Mouse (Mus musculus) brain, embryonic 18.5 days (tissue): ENCODE results near the gene Xab2.

Experiments
- DNase-seq: peaks from one replicate; pipeline ENCODE4 v3.0.0-alpha.2; 2012; ENCODE audit warnings: low read depth, low spot score

Xab2 gene

GRCm38 (mm10) chr8:3621199-3621970 is at the start of gene Xab2, which contains the start of gene Pet100:
Gene Xab2 (minus strand): TSS chr8:3621316.
Gene Pet100 (plus strand): TSS chr8:3621548.
- DNase-seq, result peak; percentile 99

- no peak for DNase-seq
Measured at GRCm38 (mm10) chr8:3670388-3670787, 49.3 kb upstream of the Xab2 start.

- DNase-seq, result no peak
Measured at GRCm38 (mm10) chr8:3665507-3665906, 44.4 kb upstream of the Xab2 start, which contains the start of gene Mcemp1. Gene Mcemp1 (plus strand): TSS chr8:3665754.

- DNase-seq, result no peak
Measured at GRCm38 (mm10) chr8:3664405-3664804, 43.3 kb upstream of the Xab2 start.

GRCm38 (mm10) chr8:3660889-3661288 is 39.8 kb upstream of the Xab2 start:
- DNase-seq, result no peak

GRCm38 (mm10) chr8:3656725-3657381 is 35.7 kb upstream of the Xab2 start:
- no peak for DNase-seq

- DNase-seq, result no peak
Measured at GRCm38 (mm10) chr8:3655526-3655925, 34.4 kb upstream of the Xab2 start, which contains the start of gene Retn. Gene Retn (plus strand): TSS chr8:3655770.

- DNase-seq, result no peak
Measured at GRCm38 (mm10) chr8:3654726-3655508, 33.8 kb upstream of the Xab2 start.

GRCm38 (mm10) chr8:3652845-3653244 is 31.7 kb upstream of the Xab2 start:
- no peak for DNase-seq

- DNase-seq, result no peak
Measured at GRCm38 (mm10) chr8:3648990-3649389, 27.9 kb upstream of the Xab2 start.

GRCm38 (mm10) chr8:3648268-3648667 is 27.2 kb upstream of the Xab2 start:
- no peak for DNase-seq

- DNase-seq, result no peak
Measured at GRCm38 (mm10) chr8:3647561-3647960, 26.4 kb upstream of the Xab2 start.

GRCm38 (mm10) chr8:3646824-3647531 is 25.9 kb upstream of the Xab2 start:
- DNase-seq, result no peak

GRCm38 (mm10) chr8:3645804-3646203 is 24.7 kb upstream of the Xab2 start:
- DNase-seq, result no peak

GRCm38 (mm10) chr8:3631478-3631875 is 10.4 kb upstream of the Xab2 start:
- no peak for DNase-seq

GRCm38 (mm10) chr8:3630647-3631477 is 9.7 kb upstream of the Xab2 start, which contains the start of gene Stxbp2:
Gene Stxbp2 (plus strand): TSS chr8:3630955.
- DNase-seq, result peak; percentile 22

- DNase-seq, result no peak
Measured at GRCm38 (mm10) chr8:3628014-3628413, 6.9 kb upstream of the Xab2 start.

GRCm38 (mm10) chr8:3626971-3627370 is 5.9 kb upstream of the Xab2 start:
- DNase-seq, result no peak

- DNase-seq, result no peak
Measured at GRCm38 (mm10) chr8:3625445-3625844, 4.3 kb upstream of the Xab2 start, which contains the start of gene Pcp2. Gene Pcp2 (minus strand): TSS chr8:3625545.

GRCm38 (mm10) chr8:3622119-3622518 is 1.0 kb upstream of the Xab2 start:
- DNase-seq, result no peak

GRCm38 (mm10) chr8:3609816-3610150 is 11.3 kb downstream of the Xab2 start:
- DNase-seq, result no peak
